ENCODE assay signal across 12 mouse cellular contexts in the genomic region with DNA sequence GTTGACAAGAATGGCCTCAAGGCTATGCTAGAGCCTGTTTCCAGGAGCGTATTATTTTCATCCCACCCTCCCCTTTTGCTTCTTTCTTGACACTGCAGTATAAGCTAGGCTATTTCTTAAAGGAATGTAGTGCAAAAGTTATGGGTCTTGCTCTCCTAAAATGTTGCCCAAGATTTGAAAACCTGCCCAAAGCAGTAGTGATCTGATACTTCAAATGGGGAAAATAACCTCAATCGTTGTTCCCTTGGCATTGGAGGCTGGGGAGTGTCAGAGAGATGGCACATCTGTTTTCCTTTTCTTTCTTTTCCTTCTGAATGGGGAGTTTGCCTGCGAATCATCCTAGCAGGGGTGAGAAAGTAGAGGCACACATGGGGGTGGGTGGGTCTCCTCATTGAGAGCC.
"Had no signal": no experiment of that assay in that cellular context is flagged by ENCODE, and none has a peak within 500 bp of the region (broad histone marks: within the 10 kb centered on the region; RNA-seq: fewer than 3 reads in every experiment).

No protein-coding gene starts in this region.

- H3K27ac ChIP-seq: kidney, embryonic 15.5 days; limb, embryonic 12.5 days; liver, embryonic 13.5 days; midbrain, embryonic 10.5 days; neural tube, embryonic 12.5 days; stomach, postnatal 0 days had no signal

- H3K27me3 ChIP-seq: kidney, embryonic 15.5 days; limb, embryonic 12.5 days; liver, embryonic 13.5 days; neural tube, embryonic 12.5 days had no signal

- H3K4me3 ChIP-seq: kidney, embryonic 15.5 days; limb, embryonic 12.5 days; liver, embryonic 13.5 days; midbrain, embryonic 10.5 days; neural tube, embryonic 12.5 days had no signal

- H3K4me1 ChIP-seq: kidney, embryonic 15.5 days; limb, embryonic 12.5 days; liver, embryonic 13.5 days; neural tube, embryonic 12.5 days had no signal

- ATAC-seq: liver, postnatal 0 days had no signal

- DNase-seq: kidney, adult 2 months; kidney, postnatal 25 days; layer of hippocampus, adult 9-11 months; liver; liver, embryonic 13.5 days; liver, postnatal 0 days; thymus, postnatal 4 days had no signal

- H3K4me2 ChIP-seq: kidney, embryonic 15.5 days; limb, embryonic 12.5 days; liver, embryonic 13.5 days; neural tube, embryonic 12.5 days had no signal

- H3K36me3 ChIP-seq: kidney, embryonic 15.5 days; limb, embryonic 12.5 days; liver, embryonic 13.5 days; midbrain, embryonic 10.5 days; neural tube, embryonic 12.5 days had no signal

- H3K9ac ChIP-seq: kidney, embryonic 15.5 days; limb, embryonic 12.5 days; liver, embryonic 13.5 days; liver, postnatal 0 days; neural tube, embryonic 12.5 days had no signal

- H3K9me3 ChIP-seq: kidney, embryonic 15.5 days; liver, embryonic 13.5 days; neural tube, embryonic 12.5 days had no signal
